Mouse (Mus musculus): ENCODE measurements around the gene Ammecr1. TPM values are rescaled to one million over a fixed set of nuclear protein-coding genes. Genes with fewer than 3 reads are reported as not detected.

Gene Ammecr1
- polyA plus RNA-seq, 1 experiment from 2014 or later: 6.2 TPM

GRCm38 (mm10) chrX:142898295-142898887 is 68.1 kb downstream of the Ammecr1 start:
- ATAC-seq (ENCODE audit: low FRiP score, low TSS enrichment): no peak

DNA sequence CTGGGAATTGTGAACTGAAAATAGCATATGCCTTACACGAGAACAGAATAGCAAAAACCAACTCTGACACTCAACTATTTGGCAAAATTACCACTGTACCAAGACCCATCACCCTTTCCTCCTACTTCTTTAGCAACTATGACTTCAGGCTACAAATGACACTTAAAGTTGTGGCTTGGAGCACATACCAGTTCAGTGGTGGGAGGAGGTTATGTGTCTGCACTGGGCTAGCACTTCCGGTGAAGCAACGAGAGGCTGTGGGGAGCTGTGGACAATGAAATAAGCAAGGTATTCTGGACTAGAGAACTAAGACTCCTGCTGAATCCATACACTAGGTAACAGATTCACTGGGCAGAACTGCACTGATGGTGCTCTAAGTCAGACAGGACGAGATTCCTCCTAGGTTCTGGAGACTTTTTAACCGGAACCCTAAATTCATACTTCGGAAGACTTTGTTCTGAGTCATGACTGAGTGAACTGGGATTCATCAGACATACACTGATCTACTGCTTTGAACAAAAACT is 69.0 kb downstream of the Ammecr1 start:
- no peak overlapping the region for H3K9ac ChIP-seq (replicated peaks; ENCODE audit: low read length)
- no peaks in the 10 kb centered on the region for H3K9me3 ChIP-seq (ENCODE audit: control insufficient read depth, low read length)
- H3K27me3 ChIP-seq (ENCODE audit: control insufficient read depth, insufficient read depth, low read length): no peaks in the 10 kb centered on the region
- H3K4me2 ChIP-seq (ENCODE audit: low read length): no peak overlapping the region
- DNase-seq: no peak
- no peak overlapping the region for H3K27ac ChIP-seq (replicated peaks; ENCODE audit: low read depth, low read length)
- no peaks in the 10 kb centered on the region for H3K4me1 ChIP-seq (ENCODE audit: control insufficient read depth, insufficient read depth, low read length)
- 94% methylated on average over 6 of the region's 6 CpGs for WGBS
- H3K36me3 ChIP-seq (ENCODE audit: control insufficient read depth, insufficient read depth, low read length): no peaks in the 10 kb centered on the region
- no peak overlapping the region for H3K4me3 ChIP-seq (replicated peaks; ENCODE audit: low read depth, low read length)
- ATAC-seq (ENCODE audit: low FRiP score, low TSS enrichment): no peak

More at GRCm38 (mm10) chrX:142898295-142898887, 68.1 kb downstream of the Ammecr1 start:
- H3K36me3 ChIP-seq (ENCODE audit: control insufficient read depth, insufficient read depth, low read length): no peaks in the 10 kb centered on the region
- no peaks in the 10 kb centered on the region for H3K9me3 ChIP-seq (ENCODE audit: control insufficient read depth, low read length)
- 86% methylated on average over 9 of the region's 9 CpGs for WGBS
- no peak overlapping the region for H3K4me2 ChIP-seq (ENCODE audit: low read length)
- H3K27ac ChIP-seq (replicated peaks; ENCODE audit: low read depth, low read length): no peak overlapping the region
- DNase-seq: no peak
- no peaks in the 10 kb centered on the region for H3K27me3 ChIP-seq (ENCODE audit: control insufficient read depth, insufficient read depth, low read length)
- no peak overlapping the region for H3K9ac ChIP-seq (replicated peaks; ENCODE audit: low read length)
- H3K4me3 ChIP-seq (replicated peaks; ENCODE audit: low read depth, low read length): no peak overlapping the region
- H3K4me1 ChIP-seq (ENCODE audit: control insufficient read depth, insufficient read depth, low read length): no peaks in the 10 kb centered on the region

- 93% methylated on average over 2 of the region's 2 CpGs for WGBS
These were observed 71.2 kb downstream of the Ammecr1 start for GRCm38 (mm10) chrX:142895316-142895715.

GRCm38 (mm10) chrX:142885962-142886361 is 80.6 kb downstream of the Ammecr1 start:
- H3K9me3 ChIP-seq (ENCODE audit: control insufficient read depth, low read length): no peaks in the 10 kb centered on the region
- DNase-seq (no peak), ATAC-seq (ENCODE audit: low FRiP score, low TSS enrichment) (no peak)
- no peak overlapping the region for H3K4me2 ChIP-seq (ENCODE audit: low read length)
- H3K27ac ChIP-seq (replicated peaks; ENCODE audit: low read depth, low read length): no peak overlapping the region
- no peak overlapping the region for H3K9ac ChIP-seq (replicated peaks; ENCODE audit: low read length)
- no peaks in the 10 kb centered on the region for H3K4me1 ChIP-seq (ENCODE audit: control insufficient read depth, insufficient read depth, low read length)
- no peaks in the 10 kb centered on the region; the same call in 1 of the 2 replicates for H3K27me3 ChIP-seq (ENCODE audit: control insufficient read depth, insufficient read depth, low read length)
- no peak overlapping the region for H3K4me3 ChIP-seq (replicated peaks; ENCODE audit: low read depth, low read length)
- 84% methylated on average over 7 of the region's 7 CpGs for WGBS
- H3K36me3 ChIP-seq (ENCODE audit: control insufficient read depth, insufficient read depth, low read length): no peaks in the 10 kb centered on the region

More at GRCm38 (mm10) chrX:142895316-142895715, 71.2 kb downstream of the Ammecr1 start:
- Histone ChIP-seq H3K4me2 (ENCODE audit: low read length) (no peak overlapping the region), H3K4me1 (ENCODE audit: control insufficient read depth, insufficient read depth, low read length) (no peaks in the 10 kb centered on the region), H3K36me3 (ENCODE audit: control insufficient read depth, insufficient read depth, low read length) (no peaks in the 10 kb centered on the region), H3K27ac (replicated peaks; ENCODE audit: low read depth, low read length) (no peak overlapping the region), H3K9me3 (ENCODE audit: control insufficient read depth, low read length) (no peaks in the 10 kb centered on the region), H3K27me3 (ENCODE audit: control insufficient read depth, insufficient read depth, low read length) (no peaks in the 10 kb centered on the region), H3K9ac (replicated peaks; ENCODE audit: low read length) (no peak overlapping the region), H3K4me3 (replicated peaks; ENCODE audit: low read depth, low read length) (no peak overlapping the region)
- DNase-seq: no peak
- no peak for ATAC-seq (ENCODE audit: low FRiP score, low TSS enrichment)

- no peak overlapping the region for H3K27ac ChIP-seq (replicated peaks; ENCODE audit: low read depth, low read length)
- ATAC-seq (ENCODE audit: low FRiP score, low TSS enrichment): no peak
- no peaks in the 10 kb centered on the region for H3K4me1 ChIP-seq (ENCODE audit: control insufficient read depth, insufficient read depth, low read length)
- H3K27me3 ChIP-seq (ENCODE audit: control insufficient read depth, insufficient read depth, low read length): no peaks in the 10 kb centered on the region; the same call in 1 of the 2 replicates
- 88% methylated on average over 4 of the region's 4 CpGs for WGBS
- no peak for DNase-seq
- H3K4me2 ChIP-seq (ENCODE audit: low read length): no peak overlapping the region
- no peaks in the 10 kb centered on the region for H3K36me3 ChIP-seq (ENCODE audit: control insufficient read depth, insufficient read depth, low read length)
- no peaks in the 10 kb centered on the region for H3K9me3 ChIP-seq (ENCODE audit: control insufficient read depth, low read length)
- H3K9ac ChIP-seq (replicated peaks; ENCODE audit: low read length): no peak overlapping the region
- no peak overlapping the region for H3K4me3 ChIP-seq (replicated peaks; ENCODE audit: low read depth, low read length)
These were observed 82.9 kb downstream of the Ammecr1 start for GRCm38 (mm10) chrX:142883593-142883992.

DNA sequence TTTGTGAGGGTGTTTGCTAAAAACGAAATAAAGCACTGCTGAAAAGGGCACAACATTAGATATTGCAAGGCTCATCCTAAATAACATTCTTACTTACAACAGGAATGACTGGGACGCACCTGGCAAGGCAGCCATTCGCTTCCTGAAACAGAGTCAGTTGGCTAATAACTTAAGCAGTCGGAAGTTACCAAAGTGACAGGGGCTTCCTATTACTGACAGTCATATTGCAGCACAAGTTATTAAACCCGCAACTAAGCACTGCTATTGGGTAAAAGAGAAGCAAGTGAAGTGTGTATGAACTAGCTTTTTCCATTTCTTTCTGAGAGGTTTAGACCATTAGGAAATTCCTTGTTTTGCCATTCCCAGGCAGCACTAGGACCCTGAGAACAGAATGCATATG is 84.3 kb downstream of the Ammecr1 start:
- Histone ChIP-seq H3K27me3 (ENCODE audit: control insufficient read depth, insufficient read depth, low read length) (no peaks in the 10 kb centered on the region), H3K9ac (replicated peaks; ENCODE audit: low read length) (no peak overlapping the region), H3K9me3 (ENCODE audit: control insufficient read depth, low read length) (no peaks in the 10 kb centered on the region), H3K4me2 (ENCODE audit: low read length) (no peak overlapping the region), H3K4me1 (ENCODE audit: control insufficient read depth, insufficient read depth, low read length) (no peaks in the 10 kb centered on the region), H3K4me3 (replicated peaks; ENCODE audit: low read depth, low read length) (no peak overlapping the region), H3K36me3 (ENCODE audit: control insufficient read depth, insufficient read depth, low read length) (no peaks in the 10 kb centered on the region), H3K27ac (replicated peaks; ENCODE audit: low read depth, low read length) (no peak overlapping the region)
- DNase-seq: no peak
- 88% methylated on average over 5 of the region's 5 CpGs for WGBS
- ATAC-seq (ENCODE audit: low FRiP score, low TSS enrichment): no peak

GRCm38 (mm10) chrX:142869844-142870243 is 96.7 kb downstream of the Ammecr1 start:
- Histone ChIP-seq H3K36me3 (ENCODE audit: control insufficient read depth, insufficient read depth, low read length) (no peaks in the 10 kb centered on the region), H3K4me3 (replicated peaks; ENCODE audit: low read depth, low read length) (no peak overlapping the region), H3K9me3 (ENCODE audit: control insufficient read depth, low read length) (no peaks in the 10 kb centered on the region), H3K4me2 (ENCODE audit: low read length) (no peak overlapping the region), H3K4me1 (ENCODE audit: control insufficient read depth, insufficient read depth, low read length) (no peaks in the 10 kb centered on the region), H3K27ac (replicated peaks; ENCODE audit: low read depth, low read length) (no peak overlapping the region), H3K9ac (replicated peaks; ENCODE audit: low read length) (no peak overlapping the region), H3K27me3 (ENCODE audit: control insufficient read depth, insufficient read depth, low read length) (no peaks in the 10 kb centered on the region)
- 79% methylated on average over 2 of the region's 2 CpGs for WGBS
- ATAC-seq (ENCODE audit: low FRiP score, low TSS enrichment) (no peak), DNase-seq (peak; percentile 33)

DNA sequence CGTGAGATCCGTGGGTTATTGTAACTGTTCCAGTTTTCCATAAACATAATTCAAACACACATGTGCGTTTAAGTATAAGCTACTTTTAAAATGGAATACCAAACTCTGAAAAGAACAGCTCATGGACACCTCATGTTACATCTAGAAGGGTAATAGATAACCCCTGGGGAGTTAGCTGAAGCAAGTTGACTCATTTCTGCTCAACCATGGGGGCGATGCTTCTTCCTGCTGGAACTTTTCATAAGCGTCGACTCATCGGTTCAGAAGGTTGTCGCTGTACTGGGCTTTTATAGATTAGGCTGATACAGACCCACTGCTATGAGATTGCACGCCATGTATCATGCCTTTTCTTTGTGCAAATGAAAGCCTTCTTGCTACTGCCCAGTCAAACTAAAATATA is 118.5 kb downstream of the Ammecr1 start:
- Histone ChIP-seq H3K9me3 (ENCODE audit: control insufficient read depth, low read length) (no peaks in the 10 kb centered on the region), H3K4me2 (ENCODE audit: low read length) (no peak overlapping the region), H3K36me3 (ENCODE audit: control insufficient read depth, insufficient read depth, low read length) (no peaks in the 10 kb centered on the region), H3K4me3 (replicated peaks; ENCODE audit: low read depth, low read length) (no peak overlapping the region), H3K27me3 (ENCODE audit: control insufficient read depth, insufficient read depth, low read length) (no peaks in the 10 kb centered on the region), H3K27ac (replicated peaks; ENCODE audit: low read depth, low read length) (no peak overlapping the region), H3K4me1 (ENCODE audit: control insufficient read depth, insufficient read depth, low read length) (no peaks in the 10 kb centered on the region), H3K9ac (replicated peaks; ENCODE audit: low read length) (no peak overlapping the region)
- no peak for DNase-seq
- ATAC-seq (ENCODE audit: low FRiP score, low TSS enrichment): no peak
- 93% methylated on average over 9 of the region's 9 CpGs for WGBS

DNA sequence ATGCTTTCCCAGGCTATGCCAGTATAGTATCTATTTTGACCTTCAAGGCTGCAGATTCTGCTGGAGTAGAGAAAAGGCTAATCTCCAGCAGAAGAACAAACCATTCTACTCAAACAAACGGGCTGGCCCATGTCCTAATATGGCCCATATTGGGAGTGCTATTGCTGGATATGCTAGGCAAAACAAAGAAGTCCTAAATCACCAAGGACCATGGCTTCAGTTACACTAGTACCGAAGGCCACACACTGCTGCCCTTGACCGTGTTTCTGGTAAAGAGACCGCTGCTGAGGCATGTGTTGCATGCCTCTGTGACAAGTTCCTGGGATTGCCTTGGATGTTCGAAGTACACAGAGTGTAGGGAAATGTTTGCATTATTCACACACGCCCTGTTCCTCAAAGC is 120.3 kb downstream of the Ammecr1 start:
- WGBS: 87% methylated on average over 6 of the region's 6 CpGs
- Histone ChIP-seq H3K27ac (replicated peaks; ENCODE audit: low read depth, low read length) (no peak overlapping the region), H3K36me3 (ENCODE audit: control insufficient read depth, insufficient read depth, low read length) (no peaks in the 10 kb centered on the region), H3K4me1 (ENCODE audit: control insufficient read depth, insufficient read depth, low read length) (no peaks in the 10 kb centered on the region), H3K9ac (replicated peaks; ENCODE audit: low read length) (no peak overlapping the region), H3K4me3 (replicated peaks; ENCODE audit: low read depth, low read length) (no peak overlapping the region), H3K9me3 (ENCODE audit: control insufficient read depth, low read length) (no peaks in the 10 kb centered on the region), H3K4me2 (ENCODE audit: low read length) (no peak overlapping the region), H3K27me3 (ENCODE audit: control insufficient read depth, insufficient read depth, low read length) (no peaks in the 10 kb centered on the region)
- DNase-seq (no peak), ATAC-seq (ENCODE audit: low FRiP score, low TSS enrichment) (no peak)
